Mouse (Mus musculus) adrenal gland, adult 18-20 months (tissue): ENCODE results near the gene Txndc15. TPM values are rescaled to one million over a fixed set of nuclear protein-coding genes. Genes with fewer than 3 reads are reported as not detected.
"Not testable (repeated sequence)": the region's sequence is repeated elsewhere in the genome, so short reads cannot be mapped to it uniquely, and the experiment has no call there.

ENCODE experiments used
- DNase-seq, 2 experiments: peaks; one replicate each; pipeline ENCODE4 v3.0.0; 2021 to 2022; ENCODE audit warnings: low spot score in 2 of 2
- long read RNA-seq, 2 experiments: library from polyadenylated mRNA; stranded (forward); transcript quantifications; one replicate each; pipeline ENCODE4 v2.0.0; 2021
- total RNA-seq, 2 experiments: library from RNA; stranded (reverse); gene quantifications; 1 replicate in 1 of 2; 2 replicates in 1 of 2; pipeline ENCODE4 v1.2.3; 2021

Gene Txndc15
- 10 to 100 TPM; 71.2 to 73.8 TPM for total RNA-seq
- long read RNA-seq, experiment 1, transcript Txndc15-201 (5 exons, 1,527 nt): major isoform, 81 of 88 reads
- long read RNA-seq, experiment 1, partial matches to known transcripts: 1 of 88 reads
- long read RNA-seq, experiment 1, other reads (novel, unspliced or antisense): 6 of 88 reads
- long read RNA-seq, experiment 2, transcript Txndc15-201 (5 exons, 1,527 nt): major isoform, 240 of 271 reads
- long read RNA-seq, experiment 2, partial matches to known transcripts: 14 of 271 reads
- long read RNA-seq, experiment 2, other reads (novel, unspliced or antisense): 17 of 271 reads

DNA sequence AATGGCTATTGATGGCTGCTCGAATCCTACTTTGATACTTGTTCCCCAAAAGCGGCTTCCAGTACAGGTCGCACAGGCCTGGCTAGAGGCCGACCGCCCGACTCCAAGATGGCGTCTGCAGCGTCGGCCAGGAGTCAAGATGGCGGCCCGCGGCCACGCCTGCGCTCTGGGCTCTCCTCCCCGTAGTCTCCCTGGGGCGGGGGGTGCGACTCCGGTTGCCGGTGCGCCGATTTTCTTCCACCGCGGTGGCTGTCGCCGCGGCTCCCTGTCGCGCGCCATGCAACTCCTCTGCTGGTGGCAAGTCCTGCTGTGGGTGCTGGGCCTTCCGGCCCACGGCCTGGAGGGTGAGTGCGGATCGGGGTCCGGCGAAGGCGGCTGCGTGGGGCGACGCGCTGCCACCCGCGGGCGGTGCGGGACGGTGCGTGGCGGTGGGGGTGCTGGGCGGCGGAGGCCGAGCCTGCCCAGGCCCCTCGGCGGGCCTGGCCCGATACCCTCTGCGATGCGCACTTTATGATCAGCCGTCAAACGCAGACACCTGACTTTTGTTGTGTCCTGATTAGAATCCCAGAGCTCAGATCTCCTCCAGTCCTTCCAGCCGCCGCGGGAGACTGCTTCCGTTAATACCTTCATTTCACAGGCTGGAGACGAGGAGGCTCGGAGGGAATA is at the start of gene Txndc15:
Gene Txndc15, plus strand, starts transcription at position 150 of the 666 bp plus-strand sequence.
- DNase-seq: peak; percentile 94 to 95

DNA sequence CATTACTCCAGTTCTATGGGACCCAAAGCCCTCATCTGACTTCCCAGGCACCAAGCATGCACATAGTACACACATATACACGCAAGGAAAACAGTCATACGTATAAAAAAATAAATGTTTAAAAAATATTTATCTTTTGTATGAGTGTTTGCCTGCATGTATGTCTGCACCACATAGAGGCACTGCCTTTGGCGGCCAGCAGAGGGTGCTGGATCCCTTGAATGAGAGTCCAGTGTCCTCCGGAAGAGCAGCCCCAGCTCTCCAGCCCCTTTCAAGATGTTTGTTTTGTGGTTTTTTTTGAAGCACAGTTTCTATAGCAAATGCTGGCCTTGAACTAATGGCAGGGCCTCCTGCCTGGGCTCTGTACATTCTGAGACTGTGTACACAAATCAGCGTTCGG is 45.9 kb upstream of the Txndc15 start:
- peak in 1 of 2 experiments; percentile 56 for DNase-seq

DNA sequence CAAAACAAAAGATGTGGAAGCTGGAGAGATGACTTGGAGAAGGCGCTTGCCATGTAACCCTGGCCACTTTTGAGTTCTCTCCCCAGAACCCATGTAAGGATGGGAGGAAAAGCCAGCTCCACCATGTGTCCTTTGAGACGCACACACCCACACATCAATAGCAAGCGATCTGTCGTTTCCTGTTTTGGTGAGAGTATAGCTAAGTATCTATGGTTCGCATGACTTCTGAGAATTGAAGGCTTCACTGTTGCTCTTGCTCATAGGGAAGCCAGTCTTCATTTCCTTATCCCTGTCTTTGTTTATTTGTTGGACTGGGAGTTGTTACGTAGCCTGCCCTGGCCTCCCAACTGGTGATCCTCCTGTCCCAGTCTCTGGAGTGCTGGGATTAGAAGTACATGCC is 41.7 kb upstream of the Txndc15 start:
- DNase-seq: no peak

DNA sequence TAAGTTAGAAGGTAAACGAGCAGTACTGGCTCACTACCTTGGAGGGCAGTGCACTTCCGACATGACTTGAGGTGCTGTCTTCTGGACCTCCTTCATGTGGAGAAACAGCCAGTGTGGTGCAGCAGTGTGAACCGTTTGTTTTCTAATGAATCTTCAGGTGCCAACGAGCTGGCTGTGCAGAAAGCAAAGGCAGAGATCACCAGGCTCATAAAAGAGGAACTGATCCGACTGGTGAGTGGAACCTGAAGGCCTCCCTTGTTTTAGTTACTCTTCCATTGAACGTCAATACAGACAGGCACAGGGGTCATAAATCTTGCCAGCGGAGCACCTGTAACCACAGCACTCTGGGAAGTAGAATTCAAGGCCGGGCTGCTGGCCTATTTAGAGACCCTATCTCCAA is 37.1 kb upstream of the Txndc15 start:
- DNase-seq: no peak

DNA sequence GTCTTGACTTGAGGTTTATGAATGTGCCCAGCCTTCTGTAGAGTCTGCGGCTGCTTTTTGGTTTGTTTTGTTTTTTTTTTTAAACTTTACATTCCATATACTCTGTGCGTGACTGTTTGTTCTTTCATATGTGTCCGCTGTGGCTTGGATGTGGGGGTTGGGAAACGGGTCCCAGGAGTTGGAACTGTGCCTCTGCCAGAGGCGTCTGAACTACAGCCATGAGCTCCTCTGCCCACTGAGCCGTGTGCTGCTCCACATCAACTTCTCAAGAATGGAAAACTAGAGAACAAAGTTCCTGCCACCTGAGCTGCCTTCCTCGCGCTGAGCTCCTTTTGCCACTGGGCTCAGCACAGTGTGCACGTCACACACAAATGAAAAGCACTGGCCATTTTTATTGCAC is 32.2 kb upstream of the Txndc15 start:
- DNase-seq: no peak

GRCm38 (mm10) chr13:55683581-55683980 is 30.9 kb upstream of the Txndc15 start:
- DNase-seq: no peak

- no peak for DNase-seq
Measured at GRCm38 (mm10) chr13:55686107-55686633, 28.3 kb upstream of the Txndc15 start.

- DNase-seq: no peak
Measured at GRCm38 (mm10) chr13:55687927-55688602, 26.4 kb upstream of the Txndc15 start.

DNA sequence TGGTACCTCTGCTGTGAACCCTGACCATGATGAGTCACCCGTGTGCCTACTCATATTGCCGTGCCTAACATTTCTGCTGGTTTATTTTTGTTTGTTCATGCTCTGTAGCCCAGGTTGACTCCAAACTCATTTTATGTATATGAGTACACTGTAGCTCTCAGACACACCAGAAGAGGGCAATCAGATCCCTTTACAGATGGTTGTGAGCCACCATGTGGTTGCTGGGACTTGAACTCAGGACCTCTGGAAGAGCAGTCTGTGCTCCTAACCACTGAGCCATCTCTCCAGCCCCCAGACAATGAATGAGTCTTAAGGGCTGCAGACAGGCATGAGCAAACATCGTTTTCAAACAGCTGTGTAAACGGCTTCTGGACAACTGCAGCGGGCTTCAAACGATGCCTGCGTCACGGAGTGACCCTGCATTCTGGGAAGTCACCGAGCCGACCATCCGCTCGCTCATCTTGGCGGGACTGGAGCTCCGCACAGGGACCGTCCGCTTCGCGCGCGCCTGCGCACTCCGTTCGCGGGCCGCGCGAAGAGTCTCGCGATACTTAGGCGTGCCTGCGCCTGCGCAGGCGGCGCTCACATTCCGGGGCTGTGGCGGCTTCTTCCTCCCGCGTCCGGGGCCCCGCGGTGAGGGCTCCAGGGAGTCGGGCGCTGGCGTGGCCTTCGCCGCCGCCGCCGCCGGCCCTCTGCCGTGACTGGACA is 21.8 kb upstream of the Txndc15 start, which contains the start of gene B230219D22Rik:
Gene B230219D22Rik, plus strand, starts transcription at position 590 of the 708 bp plus-strand sequence.
- peak; percentile 89 to 90 for DNase-seq

GRCm38 (mm10) chr13:55693243-55693721 is 21.2 kb upstream of the Txndc15 start:
- DNase-seq: peak in 1 of 2 experiments; percentile 64

DNA sequence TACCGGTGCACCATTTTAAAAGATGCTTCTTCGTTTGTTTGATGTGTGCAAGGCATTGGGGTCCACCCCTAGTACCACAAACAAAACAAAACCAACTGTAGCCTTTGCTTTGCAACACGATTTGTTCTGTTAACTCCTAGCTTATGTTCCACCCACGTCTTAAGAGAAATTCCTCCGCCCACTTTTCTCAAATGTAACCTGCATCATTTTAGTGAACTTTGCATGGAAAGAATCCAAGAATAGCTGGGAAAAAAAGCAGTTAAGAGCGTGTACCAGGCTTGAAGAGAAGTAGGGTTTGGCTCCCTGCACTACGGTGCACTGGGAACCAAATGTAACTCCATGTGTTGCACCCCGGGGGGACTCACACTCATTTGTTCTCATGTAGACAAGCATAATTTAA is 20.3 kb upstream of the Txndc15 start:
- no peak for DNase-seq

GRCm38 (mm10) chr13:55695989-55696388 is 18.5 kb upstream of the Txndc15 start:
- not testable (repeated sequence) for DNase-seq

- no peak for DNase-seq
Measured at GRCm38 (mm10) chr13:55704301-55704700, 10.1 kb upstream of the Txndc15 start.

DNA sequence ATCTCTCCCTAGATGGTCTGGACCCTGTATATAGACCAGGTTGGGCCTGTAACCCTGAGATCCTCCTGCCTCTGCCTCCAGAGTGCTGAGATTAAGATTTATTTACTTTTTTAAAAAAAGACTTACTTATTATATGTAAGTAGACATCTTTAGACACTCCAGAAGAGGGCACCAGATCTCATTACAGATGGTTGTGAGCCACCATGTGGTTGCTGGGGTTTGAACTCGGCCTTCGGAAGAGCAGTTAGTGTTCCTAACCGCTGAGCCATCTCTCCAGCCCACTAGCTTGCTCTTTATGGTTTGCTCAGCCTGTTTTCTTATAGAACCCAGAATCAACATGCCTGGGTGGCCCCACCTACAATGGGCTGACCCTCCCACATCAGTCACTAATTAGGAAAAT is 1.6 kb upstream of the Txndc15 start:
- no peak for DNase-seq

DNA sequence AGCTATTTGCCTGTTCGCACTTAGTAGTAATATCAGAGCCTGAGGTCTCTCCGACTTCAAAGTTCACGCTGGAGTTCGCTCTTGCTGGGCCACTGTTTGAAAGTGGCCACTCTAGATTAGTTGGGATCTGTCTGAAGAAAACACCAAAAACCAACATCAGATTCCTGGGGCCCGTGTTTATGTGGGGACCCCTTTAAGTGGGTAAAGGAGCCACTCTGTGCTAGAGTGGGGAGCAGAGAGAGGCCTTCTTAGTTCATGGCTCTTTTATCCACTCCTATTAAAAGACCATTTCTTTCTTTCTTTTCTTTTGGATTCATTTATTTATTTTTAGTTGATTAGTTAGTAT is 690 bp downstream of the Txndc15 start:
- no peak for DNase-seq

- DNase-seq: no peak
Measured at GRCm38 (mm10) chr13:55715908-55716510, 1.6 kb downstream of the Txndc15 start.

GRCm38 (mm10) chr13:55721516-55721915 is 7.1 kb downstream of the Txndc15 start:
- DNase-seq: no peak

- no peak for DNase-seq
Measured at GRCm38 (mm10) chr13:55721995-55722394, 7.5 kb downstream of the Txndc15 start.

GRCm38 (mm10) chr13:55726598-55727119 is 12.2 kb downstream of the Txndc15 start:
- no peak for DNase-seq

- DNase-seq: peak; percentile 83 to 87
Measured at GRCm38 (mm10) chr13:55727120-55727838, 12.8 kb downstream of the Txndc15 start, which contains the start of gene Pcbd2. TSS of gene Pcbd2 (plus strand) at chr13:55727368.
